Mouse (Mus musculus): ENCODE measurements around the gene Scn4a. TPM values are rescaled to one million over a fixed set of nuclear protein-coding genes. Genes with fewer than 3 reads are reported as not detected.
"Not testable (repeated sequence)": the region's sequence is repeated elsewhere in the genome, so short reads cannot be mapped to it uniquely, and the experiment has no call there.

Scn4a gene
- total RNA-seq, 2 experiments from 2014 or later, result not detected

GRCm38 (mm10) chr11:106350853-106351252 lies 2.2 kb downstream of the Scn4a start:
- no peak overlapping the region for H3K27ac ChIP-seq
- DNase-seq (ENCODE audit: low spot score in 2 of 2), result no peak
- TF ChIP-seq CTCF (conservative IDR thresholded peaks at IDR 0.05), result no peak
- H3K4me3 ChIP-seq, result no peak overlapping the region

DNA sequence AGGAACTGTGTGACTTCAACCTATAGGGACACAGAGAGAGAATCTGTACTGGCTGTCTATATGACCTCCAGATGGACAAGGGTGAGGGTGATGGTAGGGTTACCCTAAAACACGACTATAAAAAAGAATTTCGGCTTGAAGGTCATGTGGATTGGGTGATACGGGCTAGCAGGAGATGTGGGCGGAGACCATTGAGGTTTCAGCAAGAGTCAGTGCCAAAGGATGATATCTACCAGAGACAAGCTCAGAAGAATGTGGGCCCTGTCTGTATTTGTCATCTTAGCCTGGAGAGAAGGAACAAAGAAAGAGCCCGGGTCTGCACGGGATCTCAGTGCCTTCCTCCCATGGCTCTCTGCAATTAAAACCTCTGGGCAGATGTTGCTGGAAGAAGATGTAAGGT lies 3.3 kb downstream of the Scn4a start:
- Histone ChIP-seq H3K4me3 (no peak overlapping the region), H3K27ac (no peak overlapping the region)
- TF ChIP-seq CTCF (conservative IDR thresholded peaks at IDR 0.05), result no peak
- no peak for DNase-seq (ENCODE audit: low spot score in 2 of 2)

GRCm38 (mm10) chr11:106344910-106345309 lies 8.2 kb downstream of the Scn4a start:
- TF ChIP-seq CTCF (conservative IDR thresholded peaks at IDR 0.05), result no peak
- no peak overlapping the region for H3K27ac ChIP-seq
- DNase-seq (ENCODE audit: low spot score in 2 of 2), result no peak

GRCm38 (mm10) chr11:106340990-106341520 lies 12.0 kb downstream of the Scn4a start:
- H3K27ac ChIP-seq, result no peak overlapping the region
- H3K4me3 ChIP-seq, result no peak overlapping the region
- no peak for DNase-seq (ENCODE audit: low spot score in 2 of 2)
- no peak for TF ChIP-seq CTCF (conservative IDR thresholded peaks at IDR 0.05)

More at GRCm38 (mm10) chr11:106344910-106345309, 8.2 kb downstream of the Scn4a start:
- H3K4me3 ChIP-seq, result no peak overlapping the region

DNA sequence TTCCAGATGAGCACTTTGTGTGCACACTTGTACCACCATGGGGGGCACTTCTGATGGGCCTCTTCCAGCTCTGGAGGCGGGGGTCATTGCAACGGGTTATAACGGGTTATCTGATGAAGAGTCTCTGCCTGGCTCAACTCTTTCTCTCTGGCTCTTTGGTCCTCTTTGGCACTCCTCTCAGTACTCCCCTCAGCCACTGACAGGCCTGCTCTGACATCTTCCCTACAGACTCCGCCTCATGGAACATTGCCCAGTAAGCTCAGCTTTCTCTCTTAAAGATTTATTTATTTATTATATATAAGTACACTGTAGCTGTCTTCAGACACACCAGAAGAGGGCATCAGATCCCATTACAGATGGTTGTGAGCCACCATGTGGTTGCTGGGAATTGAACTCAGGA lies 13.8 kb downstream of the Scn4a start:
- H3K4me3 ChIP-seq; DNase-seq (ENCODE audit: low spot score in 2 of 2); H3K27ac ChIP-seq: not testable (repeated sequence)

- TF ChIP-seq CTCF (conservative IDR thresholded peaks at IDR 0.05), result no peak
- DNase-seq (ENCODE audit: low spot score in 2 of 2), result no peak
- Histone ChIP-seq H3K27ac (no peak overlapping the region), H3K4me3 (no peak overlapping the region)
Measured at GRCm38 (mm10) chr11:106338870-106339269, 14.2 kb downstream of the Scn4a start.

DNA sequence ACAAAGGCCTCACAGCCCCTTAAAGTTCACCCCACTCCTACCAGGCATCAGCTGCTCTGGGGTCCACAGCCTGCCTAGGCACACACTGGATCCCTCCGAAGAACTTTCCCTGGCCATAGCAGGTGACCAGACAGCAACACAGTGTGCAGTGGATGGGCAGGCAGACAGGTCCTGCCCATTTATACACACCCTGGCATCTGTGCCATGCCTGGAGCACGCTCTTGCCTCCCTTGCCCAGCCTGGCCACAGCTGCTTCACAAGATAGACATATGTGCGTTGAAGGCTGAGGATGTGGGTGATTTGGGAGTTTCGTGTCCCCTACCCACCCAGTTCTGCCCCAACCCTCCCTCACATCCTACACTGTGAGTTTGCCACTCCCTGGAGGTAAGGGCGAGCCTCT lies 15.1 kb downstream of the Scn4a start:
- TF ChIP-seq CTCF (conservative IDR thresholded peaks at IDR 0.05), result no peak
- Histone ChIP-seq H3K4me3 (no peak overlapping the region), H3K27ac (no peak overlapping the region)
- no peak for DNase-seq (ENCODE audit: low spot score in 2 of 2)

DNA sequence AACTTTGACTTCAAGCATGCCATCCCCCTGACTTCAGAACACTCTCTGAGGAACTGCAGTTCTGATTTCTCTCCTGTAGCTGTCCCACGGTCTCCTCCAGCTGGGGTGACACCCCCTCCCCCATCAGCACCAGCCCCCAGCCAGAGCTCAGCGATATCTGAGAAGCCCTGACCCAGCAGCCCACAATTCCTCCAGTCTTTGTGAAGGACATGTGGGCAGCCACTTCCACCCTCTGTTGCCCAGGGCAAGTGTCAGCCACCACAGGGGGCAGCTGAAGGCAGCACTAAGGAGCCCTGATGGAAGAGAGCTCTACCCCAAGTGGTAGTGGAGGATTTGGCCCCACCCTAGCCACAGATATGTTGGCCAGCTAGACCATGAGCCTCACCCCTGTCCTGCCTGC lies 19.0 kb downstream of the Scn4a start:
- Histone ChIP-seq H3K27ac (no peak overlapping the region), H3K4me3 (no peak overlapping the region)
- DNase-seq (ENCODE audit: low spot score in 2 of 2), result no peak
- no peak for TF ChIP-seq CTCF (conservative IDR thresholded peaks at IDR 0.05)

DNA sequence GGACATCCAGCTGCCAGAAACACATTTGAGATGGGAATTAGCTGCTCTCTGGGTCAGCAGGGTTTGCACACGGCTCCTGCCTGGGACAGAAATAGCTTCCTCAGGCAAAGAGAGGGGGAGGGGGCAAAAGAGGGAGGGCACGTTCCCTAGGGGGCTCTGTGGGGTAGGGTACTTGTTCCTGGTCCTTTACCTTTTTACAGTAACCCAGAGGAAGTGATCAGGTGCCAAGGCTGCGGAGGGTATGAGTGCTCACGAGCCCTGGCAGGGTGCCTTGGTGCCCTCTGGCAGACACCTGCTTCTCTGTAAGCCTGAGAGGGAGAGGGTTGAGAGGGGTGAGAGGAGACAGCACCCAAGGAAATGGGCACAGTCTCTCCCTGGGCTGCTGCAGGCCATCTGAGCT lies 20.6 kb downstream of the Scn4a start:
- Histone ChIP-seq H3K27ac (no peak overlapping the region), H3K4me3 (no peak overlapping the region)
- no peak for DNase-seq (ENCODE audit: low spot score in 2 of 2)
- no peak for TF ChIP-seq CTCF (conservative IDR thresholded peaks at IDR 0.05)

- peak; percentile 72 for TF ChIP-seq CTCF (conservative IDR thresholded peaks at IDR 0.05)
- DNase-seq (ENCODE audit: low spot score in 2 of 2), result peak in 1 of 2 experiments; percentile 32
- H3K4me3 ChIP-seq, result no peak overlapping the region
Measured at GRCm38 (mm10) chr11:106329682-106330081, 23.4 kb downstream of the Scn4a start.

DNA sequence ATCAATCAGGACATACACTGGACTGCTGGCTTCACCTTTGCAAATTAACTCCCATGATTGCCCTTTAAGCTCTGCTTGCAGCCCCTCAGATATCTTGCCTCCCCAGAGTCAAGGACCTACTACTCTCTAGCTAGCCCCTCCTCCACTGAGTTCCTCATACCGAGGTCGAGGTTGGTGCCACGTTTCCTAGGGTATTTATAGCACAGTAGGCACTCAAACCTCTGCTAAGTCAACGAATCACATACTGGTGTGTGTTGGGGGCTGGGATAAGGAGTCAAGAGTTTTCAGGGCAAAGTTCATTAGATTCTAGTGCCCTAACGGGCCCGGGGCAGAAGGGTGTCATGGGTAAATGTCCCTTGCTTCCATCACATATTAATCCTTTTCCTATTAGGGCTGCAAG lies 24.0 kb downstream of the Scn4a start:
- Histone ChIP-seq H3K27ac (no peak overlapping the region), H3K4me3 (no peak overlapping the region)
- no peak for TF ChIP-seq CTCF (conservative IDR thresholded peaks at IDR 0.05)
- DNase-seq (ENCODE audit: low spot score in 2 of 2), result no peak

More at GRCm38 (mm10) chr11:106329682-106330081, 23.4 kb downstream of the Scn4a start:
- no peak overlapping the region for H3K27ac ChIP-seq

GRCm38 (mm10) chr11:106328521-106328920 lies 24.6 kb downstream of the Scn4a start:
- Histone ChIP-seq H3K27ac (no peak overlapping the region), H3K4me3 (no peak overlapping the region)
- TF ChIP-seq CTCF (conservative IDR thresholded peaks at IDR 0.05), result no peak
- no peak for DNase-seq (ENCODE audit: low spot score in 2 of 2)

DNA sequence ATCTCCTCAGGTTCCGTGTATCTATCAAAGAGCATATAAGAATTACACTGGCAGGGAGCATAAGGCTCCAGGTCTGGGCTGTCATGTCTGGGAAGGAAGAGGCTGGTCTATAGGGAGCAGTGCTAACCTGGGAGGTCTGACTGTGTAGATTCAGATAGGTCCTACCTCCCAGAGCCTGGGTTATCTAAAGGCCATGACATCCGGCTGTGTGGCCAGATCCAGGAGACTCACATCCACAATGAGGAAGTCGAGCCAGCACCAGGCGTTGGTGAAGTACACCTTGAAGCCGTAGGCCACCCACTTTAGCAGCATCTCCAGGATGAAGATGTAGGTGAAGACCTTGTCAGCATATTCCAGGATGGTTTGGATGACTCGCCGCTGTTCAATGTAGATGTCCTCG lies 26.6 kb downstream of the Scn4a start:
- no peak overlapping the region for H3K27ac ChIP-seq
- no peak for TF ChIP-seq CTCF (conservative IDR thresholded peaks at IDR 0.05)
- no peak overlapping the region for H3K4me3 ChIP-seq
- no peak for DNase-seq (ENCODE audit: low spot score in 2 of 2)

- peak; percentile 89 for TF ChIP-seq CTCF (conservative IDR thresholded peaks at IDR 0.05)
- Histone ChIP-seq H3K4me3 (no peak overlapping the region), H3K27ac (no peak overlapping the region)
- DNase-seq (ENCODE audit: low spot score in 2 of 2), result peak; percentile 26 to 71
Measured at GRCm38 (mm10) chr11:106325566-106326206, 27.4 kb downstream of the Scn4a start.

All from layer of hippocampus, adult 2 months (tissue).